Mouse (Mus musculus) kidney, postnatal 0 days (tissue): ENCODE measurements at regions not wholly inside any gene's neighbourhood (a gene's known extent, or its start where the extent isn't known, plus 50 kb on each side); places are given as distances from the start of the nearest gene placed in this dataset.

Experiments used
- ATAC-seq: fragments of 200-750 bp; cut with Nextera tagmentation; replicated peaks from 2 replicates; pipeline ENCODE4 v1.8.0; 2017; ENCODE audit warnings: low read depth, moderate number of reproducible peaks, moderate TSS enrichment, moderate library complexity; ENCODE audit not compliant: low FRiP score
- DNase-seq: peaks from one replicate; pipeline ENCODE4 v3.0.0-alpha.2; 2016; ENCODE audit warnings: low spot score
- H3K27ac ChIP-seq: fragments of 300-500 bp; sonication (generic); 2 replicates; pipeline ENCODE4 v1.5.1; 2014; ENCODE audit warnings: mild to moderate bottlenecking
- H3K27me3 ChIP-seq: fragments of 300-500 bp; sonication (generic); 2 replicates; pipeline ENCODE4 v1.6.1; 2014; ENCODE audit warnings: low read length, mixed read lengths; ENCODE audit not compliant: insufficient read depth
- H3K36me3 ChIP-seq: fragments of 300-500 bp; sonication (generic); 2 replicates; pipeline ENCODE4 v1.6.1; 2014; ENCODE audit warnings: low read length, mixed read lengths; ENCODE audit not compliant: insufficient read depth
- H3K4me1 ChIP-seq: fragments of 300-500 bp; sonication (generic); replicated peaks from 2 replicates; pipeline ENCODE4 v1.6.1; 2014; ENCODE audit warnings: antibody characterized with exemption, low read length, mixed read lengths; ENCODE audit not compliant: insufficient read depth
- H3K4me2 ChIP-seq: fragments of 300-500 bp; sonication (generic); 2 replicates; pipeline ENCODE4 v1.6.1; 2014; ENCODE audit warnings: mild to moderate bottlenecking, low read length, moderate library complexity, mixed read lengths
- H3K4me3 ChIP-seq: fragments of 300-500 bp; sonication (generic); replicated peaks from 2 replicates; pipeline ENCODE4 v1.5.1; 2014; ENCODE audit warnings: low read depth, low read length
- H3K9ac ChIP-seq: fragments of 300-500 bp; sonication (generic); 2 replicates; pipeline ENCODE4 v1.6.1; 2014; ENCODE audit warnings: low read depth, low read length
- H3K9me3 ChIP-seq: fragments of 300-500 bp; sonication (generic); replicated peaks from 2 replicates; pipeline ENCODE4 v1.6.1; 2016; ENCODE audit warnings: low read length, inconsistent platforms, mixed read lengths
- CTCF ChIP-seq: IDR thresholded peaks from 2 replicates; pipeline ENCODE4 v1.5.1; 2016; ENCODE audit warnings: antibody characterized with exemption, low read depth, mild to moderate bottlenecking, moderate library complexity
- WGBS: fragments of 180-500 bp; shearing (Covaris S2); extraction: QIAGEN DNeasy Blood & Tissue Kit; methylation state at CpG from one replicate; pipeline ENCODE4 v1.1.7; 2014; 5-methylcytosine and 5-hydroxymethylcytosine counted together

- H3K9ac ChIP-seq: no peak overlapping the region
- no peak overlapping the region for H3K4me3 ChIP-seq
These were observed 117.9 kb upstream of the Cacna2d3 start for GRCm38 (mm10) chr14:29839576-29839975.

GRCm38 (mm10) chr14:29841361-29842117, 119.9 kb upstream of the Cacna2d3 start:
- Histone ChIP-seq H3K4me1 (no peaks in the 10 kb centered on the region), H3K4me2 (no peak overlapping the region), H3K4me3 (no peak overlapping the region), H3K9me3 (no peaks in the 10 kb centered on the region), H3K9ac (no peak overlapping the region), H3K36me3 (no peaks in the 10 kb centered on the region), H3K27ac (no peak overlapping the region), H3K27me3 (no peaks in the 10 kb centered on the region)
- no peak for ATAC-seq
- DNase-seq: no peak
- WGBS: 77% methylated on average over 7 of the region's 7 CpGs
- TF ChIP-seq CTCF: no peak

More at GRCm38 (mm10) chr14:29839576-29839975, 117.9 kb upstream of the Cacna2d3 start:
- H3K9me3 ChIP-seq: no peaks in the 10 kb centered on the region
- ATAC-seq: no peak
- TF ChIP-seq CTCF: no peak
- peak; percentile 42 for DNase-seq
- no peaks in the 10 kb centered on the region for H3K4me1 ChIP-seq
- H3K27ac ChIP-seq: no peak overlapping the region
- H3K27me3 ChIP-seq: no peaks in the 10 kb centered on the region
- H3K36me3 ChIP-seq: no peaks in the 10 kb centered on the region
- H3K4me2 ChIP-seq: no peak overlapping the region
- WGBS: 84% methylated on average over 3 of the region's 3 CpGs

DNA sequence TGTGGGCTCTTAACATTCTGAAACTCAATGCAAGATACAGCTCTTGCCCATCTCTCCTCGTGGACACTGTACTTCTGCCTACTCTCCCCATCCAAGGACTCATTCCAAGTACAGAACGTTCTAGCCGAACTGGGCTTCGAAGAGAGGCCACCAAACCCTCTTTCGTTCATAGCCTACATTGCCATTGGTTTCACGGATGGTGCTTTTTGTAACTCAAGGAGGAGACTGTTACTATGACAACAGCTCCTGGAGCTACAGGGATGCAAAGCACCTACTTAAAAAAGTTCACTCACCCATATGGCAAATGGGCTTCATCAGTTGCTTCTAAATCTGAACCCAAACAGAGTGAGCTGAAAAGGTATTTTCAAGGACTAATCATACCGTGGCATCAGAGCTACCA, 120.4 kb upstream of the Selenok start:
- H3K4me1 ChIP-seq: no peaks in the 10 kb centered on the region
- H3K36me3 ChIP-seq: no peaks in the 10 kb centered on the region
- ATAC-seq: no peak
- WGBS: 89% methylated on average over 7 of the region's 7 CpGs
- H3K9ac ChIP-seq: no peak overlapping the region
- no peak for TF ChIP-seq CTCF
- no peaks in the 10 kb centered on the region for H3K9me3 ChIP-seq
- H3K4me3 ChIP-seq: no peak overlapping the region
- H3K4me2 ChIP-seq: no peak overlapping the region
- no peak for DNase-seq
- H3K27me3 ChIP-seq: no peaks in the 10 kb centered on the region
- no peak overlapping the region for H3K27ac ChIP-seq

- Histone ChIP-seq H3K27ac (no peak overlapping the region; the same call in 1 of the 2 replicates), H3K9ac (no peak overlapping the region), H3K9me3 (no peaks in the 10 kb centered on the region), H3K4me2 (no peak overlapping the region), H3K36me3 (no peaks in the 10 kb centered on the region), H3K4me1 (no peaks in the 10 kb centered on the region), H3K4me3 (no peak overlapping the region), H3K27me3 (no peaks in the 10 kb centered on the region)
- DNase-seq: no peak
- no peak for TF ChIP-seq CTCF
- 57% methylated on average over 5 of the region's 5 CpGs for WGBS
- no peak for ATAC-seq
These were observed 116.8 kb upstream of the Selenok start for GRCm38 (mm10) chr14:29851286-29851685.

- Histone ChIP-seq H3K27ac (peak overlapping the region; percentile 61), H3K36me3 (no peaks in the 10 kb centered on the region), H3K4me2 (no peak overlapping the region), H3K27me3 (no peaks in the 10 kb centered on the region), H3K4me1 (no peaks in the 10 kb centered on the region), H3K9ac (no peak overlapping the region), H3K4me3 (no peak overlapping the region), H3K9me3 (no peaks in the 10 kb centered on the region)
- DNase-seq: no peak
- TF ChIP-seq CTCF: no peak
- 68% methylated on average over 11 of the region's 11 CpGs for WGBS
- peak; percentile 90 for ATAC-seq
These were observed 116.0 kb upstream of the Selenok start for GRCm38 (mm10) chr14:29851956-29852725.

DNA sequence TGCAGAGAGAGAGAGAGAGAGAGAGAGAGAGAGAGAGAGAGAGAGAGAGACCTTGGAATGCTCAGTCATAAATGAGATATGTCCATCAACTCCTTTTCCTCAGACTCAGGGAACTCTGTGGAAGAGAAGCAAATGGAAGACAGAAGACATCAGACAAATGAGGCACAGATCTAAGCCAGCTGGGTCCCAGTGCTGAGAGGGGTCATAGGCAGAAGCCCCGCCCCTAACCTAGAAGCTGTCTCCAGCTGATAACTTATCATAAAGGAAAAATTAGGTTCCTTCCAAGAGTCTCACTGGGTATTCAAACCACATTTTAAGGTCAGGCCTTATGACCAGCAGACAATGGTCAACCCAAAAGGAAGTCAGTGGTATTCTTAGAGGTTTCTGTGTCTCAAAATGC, 106.1 kb upstream of the Selenok start:
- WGBS: 76% methylated on average over 1 of the region's 1 CpGs
- H3K36me3 ChIP-seq: no peaks in the 10 kb centered on the region

More for the DNA sequence above, 106.1 kb upstream of the Selenok start:
- H3K4me1 ChIP-seq: no peaks in the 10 kb centered on the region; the same call in 1 of the 2 replicates
- no peaks in the 10 kb centered on the region for H3K27me3 ChIP-seq
- H3K27ac ChIP-seq: no peak overlapping the region
- DNase-seq: peak; percentile 43
- TF ChIP-seq CTCF: no peak
- H3K9me3 ChIP-seq: no peaks in the 10 kb centered on the region
- no peak for ATAC-seq
- H3K4me2 ChIP-seq: no peak overlapping the region
- H3K9ac ChIP-seq: no peak overlapping the region
- H3K4me3 ChIP-seq: no peak overlapping the region
